Mouse (Mus musculus): ENCODE results near the gene Lrmda.

DNA sequence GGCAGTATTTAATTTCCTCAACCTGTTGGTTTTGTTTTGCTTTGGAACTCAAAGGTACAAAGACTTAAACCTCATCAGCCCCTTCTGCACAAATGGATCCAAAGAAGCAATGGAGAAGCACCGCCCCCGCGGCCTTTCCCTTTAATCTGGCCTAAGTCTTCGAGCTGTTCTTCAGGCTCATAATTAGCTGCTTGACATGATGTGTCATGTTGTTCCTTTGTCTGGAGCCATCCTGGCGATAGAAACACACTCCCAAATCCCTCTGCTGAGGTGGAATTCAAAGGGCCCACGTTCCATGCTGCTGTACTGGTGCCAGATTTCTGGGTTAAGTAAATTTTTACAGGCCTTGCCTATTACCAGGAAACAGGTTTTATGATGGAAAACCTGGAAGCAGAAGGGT, 263.3 kb downstream of the Lrmda start:
- no peak for TF ChIP-seq CTCF (conservative IDR thresholded peaks at IDR 0.05; ENCODE audit: low read length)
- no peak for TF ChIP-seq POU5F1 (IDR thresholded peaks at IDR 0.05; ENCODE audit: borderline replicate concordance, low read length)
- TF ChIP-seq NANOG (IDR thresholded peaks at IDR 0.05; ENCODE audit: borderline replicate concordance, low read length) = no peak
